Mouse (Mus musculus): ENCODE data around the gene Mrgprf.

DNA sequence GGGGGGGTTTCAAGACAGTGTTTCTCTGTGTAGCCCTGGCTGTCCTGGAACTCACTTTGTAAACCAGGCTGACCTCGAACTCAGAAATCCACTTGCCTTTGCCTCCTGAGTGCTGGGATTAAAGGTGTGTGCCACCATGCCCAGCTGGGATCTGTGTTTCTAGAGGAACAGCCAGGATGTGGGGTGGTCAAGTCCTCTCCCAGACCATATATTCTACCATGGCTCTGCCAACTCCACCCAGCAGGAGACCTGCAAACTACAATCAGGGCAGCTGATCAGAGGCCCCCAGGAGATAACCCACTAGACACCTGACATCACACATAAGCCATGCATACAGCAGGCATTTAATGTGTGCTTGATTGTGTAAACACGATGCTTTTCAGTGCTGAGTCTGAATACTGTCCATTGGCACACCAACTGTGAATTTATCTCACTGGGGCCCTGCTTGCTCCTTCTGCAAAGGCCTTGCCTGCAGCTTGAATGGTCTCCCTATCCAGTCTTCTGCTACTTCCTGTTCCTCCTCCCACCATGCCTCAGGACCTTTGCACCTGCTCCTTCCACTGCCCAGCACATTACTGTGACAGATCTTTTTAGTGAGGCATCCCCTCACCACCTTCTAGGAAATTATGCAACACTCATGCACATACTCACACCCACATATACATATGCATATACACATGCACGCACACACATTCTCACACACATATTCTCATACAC, 35.1 kb downstream of the Mrgprf start:
- no peak for TF ChIP-seq CTCF (IDR thresholded peaks at IDR 0.05; ENCODE audit: insufficient read depth, low read length)
- no peak for TF ChIP-seq POLR2A (IDR thresholded peaks at IDR 0.05; ENCODE audit: borderline replicate concordance, extremely low read depth, low read depth, low read length)
